Mouse (Mus musculus) G1E (cell line): ENCODE measurements around the gene Plpp7.

Experiments
- CTCF ChIP-seq: IDR thresholded peaks from 2 replicates; pipeline ENCODE4 v1.5.1; 2012; ENCODE audit warnings: low read depth, low read length, inconsistent platforms, mixed read lengths
- TAL1 ChIP-seq: conservative IDR thresholded peaks from 2 replicates; pipeline ENCODE4 v1.6.1; 2012; ENCODE audit warnings: low read depth, low read length, inconsistent platforms, mixed read lengths

DNA sequence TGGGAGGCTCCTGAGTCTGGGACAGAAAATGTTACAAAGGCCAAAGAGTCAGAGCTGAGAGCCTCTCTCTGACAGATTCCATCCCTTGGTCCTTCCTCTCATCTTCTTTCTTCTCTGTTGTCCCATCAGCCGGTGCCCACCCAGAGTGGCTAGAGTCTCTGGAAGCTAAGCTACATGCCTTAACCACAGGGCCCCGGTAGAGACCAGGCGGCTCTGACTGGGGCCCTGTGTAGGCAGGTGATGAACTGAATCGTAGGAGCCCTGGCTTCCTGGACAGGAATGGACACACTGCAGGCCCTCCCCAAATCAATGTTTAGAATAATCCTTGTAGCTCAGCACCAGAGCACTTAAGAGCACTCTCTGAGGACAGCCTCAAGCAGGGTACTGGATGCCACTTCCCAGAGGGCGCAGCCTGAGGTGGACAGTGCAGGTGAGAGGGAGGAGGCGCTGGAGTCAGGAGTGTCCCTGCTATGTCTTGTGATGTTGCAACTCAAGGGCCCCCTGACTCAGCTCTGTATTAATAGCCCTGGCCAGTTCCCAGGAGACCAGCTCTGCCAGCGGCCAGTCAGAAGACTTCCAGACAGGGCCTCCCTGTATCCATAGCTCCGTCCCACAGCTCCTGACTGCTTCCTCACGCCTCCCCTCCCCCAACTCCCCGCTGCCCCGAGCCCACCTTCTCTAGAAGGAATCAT lies 34.2 kb downstream of the Plpp7 start:
- TF ChIP-seq CTCF (no peak), TAL1 (no peak)
